Mouse (Mus musculus) liver, adult 2 months (tissue): ENCODE results near the gene Cmtr1. TPM values are rescaled to one million over a fixed set of nuclear protein-coding genes. Genes with fewer than 3 reads are reported as not detected.

Source experiments
- DNase-seq: peaks from one replicate; pipeline ENCODE4 v3.0.0-alpha.2; 2011; ENCODE audit warnings: low read depth, low spot score; ENCODE audit errors: extremely low read depth
- H3K27ac ChIP-seq: fragments of 200-500 bp; replicated peaks from 2 replicates; pipeline ENCODE4 v1.5.1; 2012; ENCODE audit warnings: low read depth, mild to moderate bottlenecking, control low read depth, inconsistent platforms, low read length; ENCODE audit not compliant: insufficient read depth
- H3K27me3 ChIP-seq: fragments of 200-500 bp; 2 replicates; pipeline ENCODE4 v1.6.1; 2012; ENCODE audit warnings: mild to moderate bottlenecking, moderate library complexity, low read length, inconsistent platforms; ENCODE audit not compliant: control insufficient read depth, insufficient read depth
- H3K36me3 ChIP-seq: fragments of 200-500 bp; 2 replicates; pipeline ENCODE4 v1.6.1; 2012; ENCODE audit warnings: low read length, inconsistent platforms; ENCODE audit not compliant: control insufficient read depth, insufficient read depth
- H3K4me1 ChIP-seq: fragments of 200-500 bp; 2 replicates; pipeline ENCODE4 v1.6.1; 2011; ENCODE audit warnings: low read length; ENCODE audit not compliant: control insufficient read depth, insufficient read depth
- H3K4me3 ChIP-seq: fragments of 200-500 bp; 2 replicates; pipeline ENCODE4 v1.5.1; 2011; ENCODE audit warnings: low read depth, mild to moderate bottlenecking, control low read depth, low read length, moderate library complexity; ENCODE audit not compliant: insufficient read depth
- H3K79me2 ChIP-seq: fragments of 200-500 bp; 2 replicates; pipeline ENCODE4 v1.6.1; 2012; ENCODE audit warnings: inconsistent platforms, mild to moderate bottlenecking, low read length, moderate library complexity; ENCODE audit not compliant: control insufficient read depth, insufficient read depth
- H3K9ac ChIP-seq: fragments of 200-500 bp; 2 replicates; pipeline ENCODE4 v1.6.1; 2012; ENCODE audit warnings: low read depth, mild to moderate bottlenecking, control low read depth, inconsistent platforms, low read length
- CTCF ChIP-seq: fragments of 200-500 bp; IDR thresholded peaks from 2 replicates; pipeline ENCODE4 v1.5.1; 2011; ENCODE audit warnings: low read depth, low read length, control low read depth
- POLR2A ChIP-seq: fragments of 200-500 bp; IDR thresholded peaks from 2 replicates; pipeline ENCODE4 v1.6.1; 2011; ENCODE audit warnings: low read length, control low read depth; ENCODE audit not compliant: insufficient read depth; ENCODE audit errors: extremely low read depth
- WGBS: fragments of 180-500 bp; shearing (Covaris S2); methylation state at CpG from one replicate; pipeline ENCODE4 v1.1.7; 2018; 5-methylcytosine and 5-hydroxymethylcytosine counted together
- polyA plus RNA-seq: library from polyadenylated mRNA; depleted of rRNA; stranded (reverse); fragments of >200 nt; gene quantifications from 2 replicates; pipeline ENCODE4 v1.2.3, GENCODE M21; 2012
- total RNA-seq: library from RNA; depleted of rRNA; stranded (reverse); fragments of >200 nt; gene quantifications from 2 replicates; pipeline ENCODE4 v1.2.3, GENCODE M21; 2014

The Cmtr1 gene
- total and polyA plus RNA-seq, 2 experiments: 23.4 to 27.7 TPM

- H3K4me1 ChIP-seq: peaks cover 7% of the 10 kb centered on the region
- H3K36me3 ChIP-seq: no peaks in the 10 kb centered on the region
- DNase-seq: peak; percentile 84
- WGBS: 4% methylated on average over 41 of the region's 41 CpGs
- H3K27ac ChIP-seq: no peak within 1 kb of the TSS
- H3K9ac ChIP-seq: peak within 1 kb of the TSS; percentile 62
- TF ChIP-seq POLR2A: 0 out of 2 replicates have a peak, but pooled peaks have one; percentile 16
- no peak for TF ChIP-seq CTCF
- H3K27me3 ChIP-seq: no peaks in the 10 kb centered on the region
- no peaks in the 10 kb centered on the region for H3K79me2 ChIP-seq
- H3K4me3 ChIP-seq: peak within 1 kb of the TSS; percentile 73
These were observed 56.5 kb downstream of the Cmtr1 start, which contains the start of gene Ccdc167 for GRCm38 (mm10) chr17:29716732-29717445. Gene Ccdc167, minus strand, starts transcription at chr17:29717044.

GRCm38 (mm10) chr17:29718660-29719059 lies 58.3 kb downstream of the Cmtr1 start:
- H3K36me3 ChIP-seq: no peaks in the 10 kb centered on the region
- no peak overlapping the region for H3K9ac ChIP-seq
- H3K4me1 ChIP-seq: peaks cover 7% of the 10 kb centered on the region
- H3K27ac ChIP-seq: no peak overlapping the region
- no peaks in the 10 kb centered on the region for H3K27me3 ChIP-seq
- H3K79me2 ChIP-seq: no peaks in the 10 kb centered on the region
- no peak for DNase-seq
- WGBS: 94% methylated on average over 8 of the region's 8 CpGs
- no peak for TF ChIP-seq POLR2A
- TF ChIP-seq CTCF: no peak
- no peak overlapping the region for H3K4me3 ChIP-seq

- Histone ChIP-seq H3K27ac (no peak overlapping the region), H3K27me3 (no peaks in the 10 kb centered on the region), H3K79me2 (no peaks in the 10 kb centered on the region), H3K9ac (no peak overlapping the region), H3K4me1 (peaks cover 7% of the 10 kb centered on the region), H3K36me3 (no peaks in the 10 kb centered on the region), H3K4me3 (no peak overlapping the region)
- TF ChIP-seq CTCF: no peak
- TF ChIP-seq POLR2A: no peak
- DNase-seq: no peak
- 77% methylated on average over 13 of the region's 13 CpGs for WGBS
These were observed 59.5 kb downstream of the Cmtr1 start for GRCm38 (mm10) chr17:29719628-29720575.

- no peak overlapping the region for H3K4me3 ChIP-seq
- H3K4me1 ChIP-seq: peaks cover 6% of the 10 kb centered on the region
- DNase-seq: no peak
- H3K27me3 ChIP-seq: no peaks in the 10 kb centered on the region
- H3K9ac ChIP-seq: no peak overlapping the region
- TF ChIP-seq CTCF (no peak), POLR2A (no peak)
- no peaks in the 10 kb centered on the region for H3K36me3 ChIP-seq
- WGBS: 80% methylated on average over 11 of the region's 11 CpGs
- H3K27ac ChIP-seq: no peak overlapping the region
- no peaks in the 10 kb centered on the region for H3K79me2 ChIP-seq
These were observed 60.5 kb downstream of the Cmtr1 start for GRCm38 (mm10) chr17:29720755-29721365.

- no peaks in the 10 kb centered on the region for H3K27me3 ChIP-seq
- no peaks in the 10 kb centered on the region for H3K79me2 ChIP-seq
- no peak overlapping the region for H3K27ac ChIP-seq
- TF ChIP-seq CTCF (no peak), POLR2A (no peak)
- H3K4me1 ChIP-seq: no peaks in the 10 kb centered on the region
- no peak overlapping the region for H3K4me3 ChIP-seq
- 73% methylated on average over 6 of the region's 6 CpGs for WGBS
- H3K9ac ChIP-seq: no peak overlapping the region
- no peak for DNase-seq
- no peaks in the 10 kb centered on the region for H3K36me3 ChIP-seq
These were observed 64.2 kb downstream of the Cmtr1 start for GRCm38 (mm10) chr17:29724610-29725009.
